Mouse (Mus musculus) heart, postnatal 4 days (tissue): ENCODE measurements at regions not wholly inside any gene's neighbourhood (a gene's known extent, or its start where the extent isn't known, plus 50 kb on each side); places are given as distances from the start of the nearest gene placed in this dataset.

Source experiments
- DNase-seq: peaks from one replicate; pipeline ENCODE4 v3.0.0; 2021

GRCm38 (mm10) chr9:83326437-83327086 lies 114.4 kb downstream of the Lca5 start:
- DNase-seq, result no peak

GRCm38 (mm10) chr9:83325910-83326309 lies 115.0 kb downstream of the Lca5 start:
- DNase-seq, result no peak

GRCm38 (mm10) chr9:83324336-83324735 lies 116.6 kb downstream of the Lca5 start:
- no peak for DNase-seq

- no peak for DNase-seq
Observed at GRCm38 (mm10) chr9:83322991-83323583, 117.8 kb downstream of the Lca5 start.

- no peak for DNase-seq
Observed at GRCm38 (mm10) chr9:83321793-83322192, 119.1 kb downstream of the Lca5 start.

GRCm38 (mm10) chr9:83320834-83321233 lies 120.1 kb downstream of the Lca5 start:
- no peak for DNase-seq

GRCm38 (mm10) chr9:83316818-83317162 lies 124.1 kb downstream of the Lca5 start:
- no peak for DNase-seq

- DNase-seq, result peak; percentile 27
Observed at GRCm38 (mm10) chr9:83315941-83316817, 124.7 kb downstream of the Lca5 start.

- no peak for DNase-seq
Observed at GRCm38 (mm10) chr9:83308771-83309170, 132.2 kb downstream of the Lca5 start.

GRCm38 (mm10) chr9:83308092-83308491 lies 132.8 kb downstream of the Lca5 start:
- DNase-seq, result no peak

GRCm38 (mm10) chr9:83307349-83307938 lies 133.5 kb downstream of the Lca5 start:
- no peak for DNase-seq

GRCm38 (mm10) chr9:83304925-83305324 lies 136.0 kb downstream of the Lca5 start:
- no peak for DNase-seq

- no peak for DNase-seq
Observed at GRCm38 (mm10) chr9:83300500-83300899, 140.4 kb downstream of the Lca5 start.

- DNase-seq, result no peak
Observed at GRCm38 (mm10) chr9:83300044-83300443, 140.9 kb downstream of the Lca5 start.

- DNase-seq, result no peak
Observed at GRCm38 (mm10) chr9:83299623-83300022, 141.3 kb downstream of the Lca5 start.

GRCm38 (mm10) chr9:83295453-83295852 lies 145.5 kb downstream of the Lca5 start:
- DNase-seq, result no peak

- DNase-seq, result no peak
Observed at GRCm38 (mm10) chr9:83294441-83294840, 146.5 kb downstream of the Lca5 start.

GRCm38 (mm10) chr9:83284097-83284496 lies 137.6 kb upstream of the Hmgn3 start:
- no peak for DNase-seq

GRCm38 (mm10) chr9:83283662-83284061 lies 137.2 kb upstream of the Hmgn3 start:
- no peak for DNase-seq

GRCm38 (mm10) chr9:83283249-83283648 lies 136.8 kb upstream of the Hmgn3 start:
- DNase-seq, result no peak

GRCm38 (mm10) chr9:83277791-83278190 lies 131.3 kb upstream of the Hmgn3 start:
- DNase-seq, result no peak

GRCm38 (mm10) chr9:83277356-83277755 lies 130.9 kb upstream of the Hmgn3 start:
- no peak for DNase-seq

GRCm38 (mm10) chr9:83276291-83276690 lies 129.8 kb upstream of the Hmgn3 start:
- no peak for DNase-seq
